Mouse (Mus musculus) megakaryocyte, embryonic 14.5 days (primary cell): ENCODE measurements around the gene Cd3d. TPM values are rescaled to one million over a fixed set of nuclear protein-coding genes. Genes with fewer than 3 reads are reported as not detected.
A peak's percentile ranks its signal among the peaks of the same experiment; 100 is the strongest.
"Not testable (repeated sequence)": the region's sequence is repeated elsewhere in the genome, so short reads cannot be mapped to it uniquely, and the experiment has no call there.

Source experiments
- H3K27me3 ChIP-seq: replicated peaks from 2 replicates; pipeline ENCODE3; 2012; ENCODE audit warnings: inconsistent platforms
- H3K36me3 ChIP-seq: replicated peaks from 2 replicates; pipeline ENCODE3; 2012; ENCODE audit warnings: low read length, inconsistent platforms, mixed read lengths
- H3K4me1 ChIP-seq: 2 replicates; pipeline ENCODE4 v1.6.1; 2012; ENCODE audit warnings: inconsistent platforms
- H3K4me3 ChIP-seq: replicated peaks from 2 replicates; pipeline ENCODE3; 2012; ENCODE audit warnings: moderate library complexity, mild to moderate bottlenecking, inconsistent platforms
- H3K9me3 ChIP-seq: 2 replicates; pipeline ENCODE4 v1.6.1; 2012; ENCODE audit warnings: inconsistent platforms
- FLI1 ChIP-seq: IDR thresholded peaks from 2 replicates; pipeline ENCODE4 v1.6.1; 2012; ENCODE audit warnings: low read length, inconsistent platforms, mixed read lengths
- GATA1 ChIP-seq: IDR thresholded peaks from 3 replicates; pipeline ENCODE4 v1.6.1; 2012; ENCODE audit warnings: mixed read lengths, low read length, inconsistent platforms, borderline replicate concordance
- polyA plus RNA-seq: library from polyadenylated mRNA; stranded (reverse); fragments of >175 nt; gene quantifications from 2 replicates; pipeline ENCODE4 v1.2.3, GENCODE M21; 2012; ENCODE audit warnings: low replicate concordance; ENCODE audit not compliant: insufficient read depth

Gene Cd3d
- polyA plus RNA-seq: not detected in 2 replicates

DNA sequence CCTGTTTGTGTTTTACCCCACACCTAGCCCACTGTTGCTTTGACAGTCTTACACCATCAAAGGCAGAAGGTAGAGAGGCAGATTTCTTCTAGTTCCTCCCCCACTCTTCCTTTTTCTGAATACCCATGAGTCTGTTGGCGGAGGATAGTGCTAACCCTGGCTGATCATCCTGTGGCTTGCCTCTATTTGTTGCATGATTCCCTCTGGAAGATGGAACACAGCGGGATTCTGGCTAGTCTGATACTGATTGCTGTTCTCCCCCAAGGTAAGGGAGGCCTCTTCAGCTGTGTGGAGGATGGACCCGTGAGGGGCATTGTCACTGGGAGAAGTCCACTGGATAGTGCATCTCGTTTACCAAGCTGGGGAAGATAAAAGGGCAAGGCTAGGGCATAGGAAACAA lies at the start of gene Cd3d:
Gene Cd3d (plus strand): TSS at position 111 of the 400 bp plus-strand sequence.
- no peaks in the 10 kb centered on the region for H3K36me3 ChIP-seq
- H3K9me3 ChIP-seq: no peaks in the 10 kb centered on the region
- peaks cover 24% of the 10 kb centered on the region for H3K27me3 ChIP-seq
- H3K4me1 ChIP-seq: peaks cover 48% of the 10 kb centered on the region
- TF ChIP-seq GATA1: no peak
- TF ChIP-seq FLI1: no peak
- H3K4me3 ChIP-seq: no peak within 1 kb of the TSS

DNA sequence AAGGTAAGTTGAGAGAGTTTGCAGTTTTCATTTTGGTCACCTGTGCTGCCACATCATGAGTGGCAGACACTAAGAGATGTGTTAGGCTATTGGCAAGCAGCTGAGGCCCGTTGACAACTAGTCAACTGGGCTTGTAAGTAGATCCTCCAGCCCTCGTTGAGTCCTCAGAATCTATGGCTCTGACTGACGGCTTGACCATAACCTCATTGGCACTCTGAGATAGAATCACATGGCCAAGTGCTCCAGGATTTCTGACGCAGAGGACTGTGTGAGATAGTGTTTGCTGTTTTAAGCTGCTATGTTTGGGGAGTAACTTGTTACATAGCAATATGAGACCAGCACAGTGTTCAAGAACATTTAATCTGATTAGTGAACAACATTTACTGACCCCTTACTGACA lies 39.8 kb upstream of the Cd3d start:
- Histone ChIP-seq H3K9me3 (no peaks in the 10 kb centered on the region), H3K4me1 (no peaks in the 10 kb centered on the region), H3K36me3 (peaks cover 99% of the 10 kb centered on the region), H3K4me3 (no peak overlapping the region), H3K27me3 (no peaks in the 10 kb centered on the region)
- TF ChIP-seq FLI1: no peak
- TF ChIP-seq GATA1: no peak

DNA sequence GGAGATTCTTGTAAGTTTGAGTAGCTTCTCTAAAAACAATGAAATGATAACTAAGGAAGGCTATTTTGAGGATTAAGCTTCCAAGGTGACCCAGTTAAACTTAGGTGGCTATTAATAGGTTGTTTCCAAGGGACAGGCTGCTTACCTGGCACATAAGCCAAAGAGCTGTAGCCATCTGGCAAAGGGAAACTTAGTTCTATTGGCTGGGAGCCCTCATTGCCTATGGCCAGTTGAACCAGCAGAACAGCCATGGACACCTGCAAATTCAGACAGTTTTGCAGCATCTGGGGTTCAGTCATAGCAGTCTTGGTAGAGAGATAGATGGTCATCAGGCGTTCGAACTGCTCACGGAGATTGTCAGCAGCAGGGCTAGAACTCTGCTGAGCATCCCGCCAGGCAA lies 39.2 kb upstream of the Cd3d start:
- peaks cover 99% of the 10 kb centered on the region for H3K36me3 ChIP-seq
- H3K4me1 ChIP-seq: no peaks in the 10 kb centered on the region
- TF ChIP-seq FLI1 (no peak), GATA1 (no peak)
- no peaks in the 10 kb centered on the region for H3K27me3 ChIP-seq
- H3K4me3 ChIP-seq: no peak overlapping the region
- no peaks in the 10 kb centered on the region for H3K9me3 ChIP-seq

DNA sequence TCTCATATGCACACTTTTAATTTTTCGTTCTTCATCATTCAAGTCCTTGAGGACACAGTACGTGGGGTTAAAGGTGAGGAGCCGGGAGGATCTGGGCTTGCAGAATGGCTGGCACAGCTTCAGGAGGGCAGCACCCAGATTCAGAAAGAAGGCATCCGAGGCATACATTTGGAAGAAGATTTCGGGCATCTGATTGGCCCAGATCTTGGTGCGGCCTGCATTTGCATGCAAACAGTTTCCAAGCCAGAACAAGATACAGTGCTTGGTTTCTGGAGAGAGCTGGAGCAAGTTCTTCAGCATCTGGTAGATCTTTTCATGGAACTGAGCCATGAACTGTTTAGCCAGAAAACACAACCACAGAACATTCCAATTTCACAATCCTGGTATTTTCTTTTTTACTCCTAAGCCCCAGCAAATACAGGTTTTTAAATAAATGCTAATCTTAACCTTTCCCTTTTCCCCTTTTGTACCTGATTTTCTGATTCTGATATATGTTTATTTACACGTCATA lies 35.3 kb upstream of the Cd3d start:
- TF ChIP-seq GATA1 (no peak), FLI1 (no peak)
- no peaks in the 10 kb centered on the region for H3K27me3 ChIP-seq
- H3K9me3 ChIP-seq: no peaks in the 10 kb centered on the region
- H3K4me3 ChIP-seq: no peak overlapping the region
- H3K4me1 ChIP-seq: no peaks in the 10 kb centered on the region
- H3K36me3 ChIP-seq: peaks cover 100% of the 10 kb centered on the region

DNA sequence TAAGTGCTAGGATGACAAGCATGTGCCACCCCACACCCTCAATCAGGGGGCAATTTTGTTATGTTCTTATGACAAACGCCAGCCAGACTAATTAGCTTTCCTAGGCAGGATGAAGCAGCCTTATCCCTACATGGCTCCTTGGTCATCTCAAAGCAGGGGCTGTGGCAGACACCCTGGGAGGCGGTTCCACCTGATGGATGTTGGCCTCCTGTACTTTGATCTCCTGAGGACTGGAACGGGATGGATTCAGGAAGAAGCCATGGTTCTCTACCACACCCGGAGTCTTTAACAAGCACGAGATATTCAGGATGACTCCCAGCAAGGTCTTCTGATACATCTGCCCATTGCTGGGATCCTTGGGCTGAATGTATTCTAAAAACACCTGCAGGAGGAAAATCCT lies 33.8 kb upstream of the Cd3d start:
- Histone ChIP-seq H3K4me1 (no peaks in the 10 kb centered on the region), H3K27me3 (no peaks in the 10 kb centered on the region), H3K36me3 (peaks cover 100% of the 10 kb centered on the region), H3K9me3 (no peaks in the 10 kb centered on the region), H3K4me3 (no peak overlapping the region)
- TF ChIP-seq GATA1: no peak
- no peak for TF ChIP-seq FLI1

DNA sequence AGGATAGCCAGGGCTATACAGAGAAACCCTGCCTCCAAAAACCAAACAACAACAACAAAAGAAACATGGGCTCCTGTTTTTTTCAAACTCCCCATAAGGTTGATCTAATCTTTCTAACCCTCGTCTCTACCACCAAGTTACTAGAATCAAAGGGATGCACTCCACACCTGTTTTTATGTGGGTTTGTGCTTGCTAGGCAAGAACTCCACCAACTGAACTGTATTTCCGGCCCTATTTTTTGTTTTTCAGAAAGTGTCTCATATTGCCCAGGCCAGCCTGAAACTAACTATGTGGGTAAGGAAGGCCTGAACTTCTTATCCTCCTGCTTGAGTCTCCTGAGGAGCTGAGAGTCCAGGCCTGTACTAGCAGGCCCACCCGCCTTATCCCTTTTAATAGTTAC lies 27.2 kb upstream of the Cd3d start:
- no peaks in the 10 kb centered on the region for H3K27me3 ChIP-seq
- no peak overlapping the region for H3K4me3 ChIP-seq
- TF ChIP-seq FLI1 (no peak), GATA1 (no peak)
- peaks cover 96% of the 10 kb centered on the region for H3K36me3 ChIP-seq
- no peaks in the 10 kb centered on the region for H3K9me3 ChIP-seq
- no peaks in the 10 kb centered on the region for H3K4me1 ChIP-seq

DNA sequence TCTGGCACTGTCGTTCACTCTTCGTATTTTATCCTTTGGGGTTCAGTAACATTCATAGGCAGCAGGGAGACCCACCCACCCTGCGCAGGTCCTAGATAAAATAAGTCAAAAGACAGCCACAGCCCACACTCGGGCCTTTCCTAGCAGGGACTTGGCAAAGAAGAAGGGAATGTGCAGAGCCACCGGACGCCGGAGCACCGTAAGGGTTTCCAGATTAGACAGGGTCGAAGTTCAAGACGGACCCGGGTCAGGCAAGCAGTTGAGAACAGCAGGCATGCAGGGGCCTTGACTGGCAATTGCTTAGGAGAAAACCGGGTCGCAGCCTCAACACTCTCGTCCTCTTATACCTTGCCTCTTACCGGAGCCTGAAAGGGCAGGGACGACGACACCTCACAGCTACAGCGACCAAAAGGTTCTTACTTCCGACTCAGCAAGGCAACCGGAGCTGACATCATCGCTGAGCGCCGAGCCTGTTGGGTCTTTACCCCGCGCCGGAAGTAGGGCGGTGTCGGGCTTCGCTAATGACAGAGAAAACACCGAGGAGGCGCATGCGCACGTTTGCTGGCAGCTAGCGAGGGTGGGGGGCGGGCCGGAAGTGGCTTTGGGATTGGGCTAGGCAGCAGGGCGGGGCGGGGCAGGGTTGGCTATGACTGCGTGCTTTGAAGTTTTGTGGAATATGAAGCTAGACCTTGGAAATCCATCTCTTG lies 16.3 kb upstream of the Cd3d start, which contains the start of gene Ube4a:
Gene Ube4a (minus strand): TSS at position 475 of the 707 bp plus-strand sequence.
- H3K9me3 ChIP-seq: no peaks in the 10 kb centered on the region
- H3K4me1 ChIP-seq: peaks cover 36% of the 10 kb centered on the region
- peak within 1 kb of the TSS; percentile 97 for H3K4me3 ChIP-seq
- peaks cover 34% of the 10 kb centered on the region for H3K36me3 ChIP-seq
- peaks cover 3% of the 10 kb centered on the region for H3K27me3 ChIP-seq
- TF ChIP-seq GATA1: no peak
- peak; percentile 78 for TF ChIP-seq FLI1

DNA sequence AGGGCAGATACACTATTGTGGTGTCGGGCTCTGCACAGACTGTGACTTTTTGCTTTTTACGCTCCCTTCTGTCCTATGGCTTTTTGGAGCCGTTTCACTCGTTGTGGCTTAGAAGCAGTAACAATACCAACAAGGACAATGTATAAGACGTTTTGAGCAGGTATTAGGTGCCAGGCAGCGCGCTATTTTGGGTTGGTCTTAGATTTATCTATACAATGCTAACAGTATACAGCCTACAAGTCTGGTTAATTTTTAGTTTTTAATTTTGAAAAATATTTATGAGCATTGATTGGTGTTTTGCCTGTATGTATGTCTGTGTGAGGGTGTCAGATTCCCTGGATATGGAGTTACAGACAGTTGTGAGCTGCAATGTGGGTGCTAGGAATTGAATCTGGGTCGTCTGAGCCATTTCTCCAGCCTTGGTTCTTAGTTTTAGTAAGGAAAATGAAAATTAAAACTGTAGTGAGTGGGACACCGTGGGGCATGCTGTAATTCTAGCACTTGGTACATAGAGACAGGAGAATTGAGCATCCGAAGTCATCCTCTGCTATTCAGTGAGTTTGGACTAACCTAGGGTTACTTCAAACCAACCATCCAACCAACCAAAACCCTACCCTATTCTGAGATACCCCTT lies 15.6 kb upstream of the Cd3d start:
- Histone ChIP-seq H3K9me3 (no peaks in the 10 kb centered on the region), H3K4me3 (peak overlapping the region; percentile 97), H3K4me1 (peaks cover 38% of the 10 kb centered on the region), H3K36me3 (peaks cover 28% of the 10 kb centered on the region), H3K27me3 (peaks cover 5% of the 10 kb centered on the region)
- TF ChIP-seq GATA1: no peak
- TF ChIP-seq FLI1: no peak

DNA sequence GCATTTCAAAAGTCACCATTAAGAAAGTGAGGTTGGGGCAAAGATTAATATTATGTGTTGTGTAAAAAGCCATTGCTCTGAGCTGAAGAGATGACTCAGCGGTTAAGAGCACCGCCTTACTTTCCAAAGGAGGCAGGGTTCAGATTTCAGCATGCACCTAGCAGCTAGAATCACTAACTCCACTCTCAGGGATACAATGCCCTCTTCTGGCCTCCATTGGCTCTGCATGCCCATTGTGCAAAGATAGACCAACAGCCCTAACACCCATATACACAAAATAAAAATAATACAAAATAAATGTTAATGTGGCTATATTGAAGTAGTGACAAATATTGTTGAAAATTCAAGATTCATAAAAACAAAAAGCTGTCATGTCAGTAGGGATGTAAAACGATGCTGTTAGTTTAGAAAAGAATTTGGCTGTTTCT lies 14.8 kb upstream of the Cd3d start:
- H3K4me3 ChIP-seq: peak overlapping the region; percentile 1
- peaks cover 33% of the 10 kb centered on the region for H3K4me1 ChIP-seq

DNA sequence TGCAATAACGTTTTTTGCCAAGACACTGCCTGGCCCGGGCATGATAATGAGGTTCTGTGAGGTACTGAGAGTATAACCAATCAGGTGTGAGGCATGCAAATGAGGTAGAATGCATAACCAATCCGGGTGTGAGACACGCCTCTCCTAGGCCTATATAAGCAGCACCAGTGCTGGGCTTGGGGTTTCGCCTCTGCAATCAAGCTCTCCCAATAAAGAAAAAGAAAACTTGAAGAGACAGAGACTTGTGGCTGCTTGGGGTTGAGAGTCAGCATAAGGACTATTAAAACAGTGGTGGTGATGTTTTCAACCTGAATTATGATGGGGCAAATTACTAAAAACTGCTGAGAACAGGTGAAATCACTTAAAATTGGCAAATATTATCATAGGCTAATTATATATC lies 13.8 kb upstream of the Cd3d start:
- Histone ChIP-seq H3K27me3 (peaks cover 11% of the 10 kb centered on the region), H3K4me1 (peaks cover 33% of the 10 kb centered on the region)
- H3K9me3 ChIP-seq, H3K36me3 ChIP-seq, H3K4me3 ChIP-seq: not testable (repeated sequence)

More for the DNA sequence above, 14.8 kb upstream of the Cd3d start:
- Histone ChIP-seq H3K9me3 (no peaks in the 10 kb centered on the region), H3K36me3 (peaks cover 19% of the 10 kb centered on the region), H3K27me3 (peaks cover 7% of the 10 kb centered on the region)
- TF ChIP-seq FLI1: no peak
- no peak for TF ChIP-seq GATA1
